Mouse (Mus musculus) activated CD4-positive, CD25-positive, alpha-beta regulatory T cell, adult 4 months (primary cell): Measurements from ENCODE around the gene 2310022B05Rik. TPM values are rescaled to one million over a fixed set of nuclear protein-coding genes. Genes with fewer than 3 reads are reported as not detected.

Source experiments
- ATAC-seq: one replicate; pipeline ENCODE4 v1.8.0; 2017
- polyA plus RNA-seq, 2 experiments: library from polyadenylated mRNA; unstranded; fragments of 100-300 nt; shearing (Covaris generic); gene quantifications; one replicate each; pipeline ENCODE4 v1.2.1; 2017

Gene 2310022B05Rik
- polyA plus RNA-seq, 2 experiments from 2014 or later: 0.82 to 1.3 TPM

GRCm38 (mm10) chr8:124658415-124658814 lies 4.8 kb downstream of the 2310022B05Rik start:
- ATAC-seq: no peak

- ATAC-seq: no peak
Observed at GRCm38 (mm10) chr8:124657961-124658360, 5.2 kb downstream of the 2310022B05Rik start.

- ATAC-seq: no peak
Observed at GRCm38 (mm10) chr8:124653568-124654475, 9.3 kb downstream of the 2310022B05Rik start.

GRCm38 (mm10) chr8:124652546-124652945 lies 10.6 kb downstream of the 2310022B05Rik start:
- no peak for ATAC-seq

GRCm38 (mm10) chr8:124651776-124652175 lies 11.4 kb downstream of the 2310022B05Rik start:
- ATAC-seq: no peak

GRCm38 (mm10) chr8:124648311-124648710 lies 14.9 kb downstream of the 2310022B05Rik start:
- ATAC-seq: no peak

- no peak for ATAC-seq
Observed at GRCm38 (mm10) chr8:124643540-124644339, 19.4 kb downstream of the 2310022B05Rik start.

- ATAC-seq: no peak
Observed at GRCm38 (mm10) chr8:124641599-124641998, 21.6 kb downstream of the 2310022B05Rik start.

- ATAC-seq: no peak
Observed at GRCm38 (mm10) chr8:124635247-124635502, 28.0 kb downstream of the 2310022B05Rik start.

- ATAC-seq: no peak
Observed at GRCm38 (mm10) chr8:124634411-124635246, 28.5 kb downstream of the 2310022B05Rik start.

GRCm38 (mm10) chr8:124633001-124633703 lies 30.0 kb downstream of the 2310022B05Rik start:
- ATAC-seq: no peak

GRCm38 (mm10) chr8:124631966-124632365 lies 31.2 kb downstream of the 2310022B05Rik start:
- ATAC-seq: no peak

- ATAC-seq: no peak
Observed at GRCm38 (mm10) chr8:124630891-124631290, 32.3 kb downstream of the 2310022B05Rik start.

GRCm38 (mm10) chr8:124630489-124630888 lies 32.7 kb downstream of the 2310022B05Rik start:
- no peak for ATAC-seq

GRCm38 (mm10) chr8:124626251-124626650 lies 36.9 kb downstream of the 2310022B05Rik start:
- no peak for ATAC-seq

- ATAC-seq: no peak
Observed at GRCm38 (mm10) chr8:124621255-124621654, 41.9 kb downstream of the 2310022B05Rik start.

- no peak for ATAC-seq
Observed at GRCm38 (mm10) chr8:124618252-124618651, 44.9 kb downstream of the 2310022B05Rik start.

- ATAC-seq: no peak
Observed at GRCm38 (mm10) chr8:124617266-124617869, 45.8 kb downstream of the 2310022B05Rik start.

- ATAC-seq: no peak
Observed at GRCm38 (mm10) chr8:124614325-124614724, 48.8 kb downstream of the 2310022B05Rik start.

- no peak for ATAC-seq
Observed at GRCm38 (mm10) chr8:124608972-124609353, 54.2 kb downstream of the 2310022B05Rik start.

GRCm38 (mm10) chr8:124608239-124608971 lies 54.8 kb downstream of the 2310022B05Rik start:
- no peak for ATAC-seq
